7 mouse cellular contexts compared by ENCODE assay signal in the genomic region with DNA sequence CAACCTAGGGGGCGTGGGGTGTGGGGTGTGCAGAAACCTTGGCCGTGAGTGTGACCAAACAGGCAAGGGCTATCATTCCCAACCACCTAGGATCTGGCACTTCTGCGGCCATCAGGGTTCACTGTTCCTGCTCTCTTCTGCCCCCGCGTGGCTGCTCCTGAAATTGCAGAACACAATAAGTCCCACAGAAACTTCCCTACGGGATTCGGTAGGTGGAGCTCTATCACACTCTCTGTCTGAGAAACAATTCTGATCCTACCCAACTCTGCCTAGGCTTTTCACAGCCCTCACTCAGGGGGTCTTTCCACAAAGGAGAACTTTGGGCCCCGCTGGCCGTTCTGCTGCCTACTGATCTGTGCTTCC. TPM values are rescaled to one million over a fixed set of nuclear protein-coding genes. Genes with fewer than 3 reads are reported as not detected.
DNase-seq lines count a peak whose midpoint lies in the region; ATAC-seq lines count a peak whose summit lies in the region.

No protein-coding gene starts in this region.

- intact Hi-C loops in heart, postnatal 25 days (cut with DNase I), result loop anchor here (1.0 to 5.0 kb wide), 3 partner anchors 49 to 217 kb away; no protein-coding TSS in a partner anchor

- no peak overlapping the region for H3K27ac ChIP-seq in forebrain, embryonic 13.5 days

- no peaks in the 10 kb centered on the region for H3K36me3 ChIP-seq in forebrain, embryonic 13.5 days (ENCODE audit: poor library complexity, severe bottlenecking)

- H3K9ac ChIP-seq in forebrain, embryonic 13.5 days, result no peak overlapping the region

- H3K9me3 ChIP-seq in forebrain, embryonic 13.5 days (replicated peaks), result no peaks in the 10 kb centered on the region

- H3K4me2 ChIP-seq in forebrain, embryonic 13.5 days, result no peak overlapping the region

- peak; percentile 57; the same call in 1 of the 2 replicates for ATAC-seq in forebrain, embryonic 13.5 days

- 4% methylated on average over 9 of the region's 9 CpGs for WGBS in forebrain, embryonic 13.5 days

- H3K4me1 ChIP-seq in forebrain, embryonic 13.5 days, result no peaks in the 10 kb centered on the region

- DNase-seq in NIH3T3 (ENCODE audit: low read depth), result peak; percentile 91
- DNase-seq in c-Kit-positive CD71-positive TER-119-positive erythroid progenitor cells, embryonic 14.5 days (ENCODE audit: low spot score), result peak; percentile 82
- DNase-seq in heart, postnatal 25 days (ENCODE audit: low spot score), result peak; percentile 68
- peak; percentile 90 to 92 for DNase-seq in layer of hippocampus, postnatal 10 days (ENCODE audit: low spot score in 2 of 2)
- DNase-seq in lung, postnatal 25 days (ENCODE audit: low spot score), result peak; percentile 87
- DNase-seq in skeletal muscle tissue, adult 2 months (ENCODE audit: low read depth, low spot score), result peak; percentile 79

- no peaks in the 10 kb centered on the region for H3K27me3 ChIP-seq in forebrain, embryonic 13.5 days

- no peak overlapping the region for H3K4me3 ChIP-seq in forebrain, embryonic 13.5 days

RNA-seq across cellular contexts. Expression of a gene that starts 8.1 kb away (rescaled TPM):
- 0.97 and 1.1 TPM in 2 replicates for polyA plus RNA-seq in forebrain, embryonic 13.5 days (2015; fragmentation: Nextera tagmentation; extraction: Ambion mirVana)
- total RNA-seq in heart, postnatal 25 days (2021), result 1 to 10 TPM; 1.6 to 2.0 TPM
- 1 to 10 TPM; 1.6 to 2.8 TPM for total RNA-seq in layer of hippocampus, postnatal 10 days (2021)

RNA-seq across cellular contexts. Expression of a gene that starts 46.5 kb away (rescaled TPM):
- polyA plus RNA-seq in forebrain, embryonic 13.5 days (2015; fragmentation: Nextera tagmentation; extraction: Ambion mirVana), result 1.4 and 2.8 TPM in 2 replicates
- total RNA-seq in heart, postnatal 25 days (2021), result 1 to 10 TPM; 5.3 to 6.9 TPM
- 1 to 10 TPM; 2.6 to 2.9 TPM for total RNA-seq in layer of hippocampus, postnatal 10 days (2021)
